Mouse (Mus musculus) liver, embryonic 13.5 days (tissue): Measurements from ENCODE around the gene Mgll. TPM values are rescaled to one million over a fixed set of nuclear protein-coding genes. Genes with fewer than 3 reads are reported as not detected.

Experiments
- ATAC-seq: fragments of 200-750 bp; cut with Nextera tagmentation; 2 replicates; pipeline ENCODE4 v1.8.0; 2017; ENCODE audit warnings: low read depth, mild to moderate bottlenecking, moderate number of reproducible peaks, moderate library complexity
- DNase-seq: peaks from one replicate; pipeline ENCODE4 v3.0.0; 2022
- H3K27ac ChIP-seq: fragments of 300-500 bp; sonication (generic); 2 replicates; pipeline ENCODE4 v1.5.1; 2015; ENCODE audit warnings: moderate library complexity, mild to moderate bottlenecking, inconsistent platforms
- H3K27me3 ChIP-seq: fragments of 300-500 bp; sonication (generic); 2 replicates; pipeline ENCODE4 v1.6.1; 2015; ENCODE audit warnings: mild to moderate bottlenecking, inconsistent platforms
- H3K36me3 ChIP-seq: fragments of 300-500 bp; sonication (generic); 2 replicates; pipeline ENCODE4 v1.6.1; 2015; ENCODE audit warnings: mild to moderate bottlenecking, inconsistent platforms
- H3K4me1 ChIP-seq: fragments of 300-500 bp; sonication (generic); replicated peaks from 2 replicates; pipeline ENCODE4 v1.6.1; 2015; ENCODE audit warnings: inconsistent platforms
- H3K4me2 ChIP-seq: fragments of 300-500 bp; sonication (generic); 2 replicates; pipeline ENCODE4 v1.6.1; 2015; ENCODE audit warnings: inconsistent platforms, mild to moderate bottlenecking, moderate library complexity
- H3K4me3 ChIP-seq: fragments of 300-500 bp; sonication (generic); replicated peaks from 2 replicates; pipeline ENCODE4 v1.5.1; 2015; ENCODE audit warnings: mild to moderate bottlenecking, inconsistent platforms
- H3K9ac ChIP-seq: fragments of 300-500 bp; sonication (generic); 2 replicates; pipeline ENCODE4 v1.6.1; 2015; ENCODE audit warnings: mild to moderate bottlenecking, inconsistent platforms
- H3K9me3 ChIP-seq: fragments of 300-500 bp; sonication (generic); replicated peaks from 2 replicates; pipeline ENCODE4 v1.6.1; 2016; ENCODE audit warnings: inconsistent platforms
- WGBS: fragments of 180-500 bp; shearing (Covaris S2); methylation state at CpG from one replicate; pipeline ENCODE4 v1.1.7; 2015; ENCODE audit not compliant: insufficient replicate concordance; 5-methylcytosine and 5-hydroxymethylcytosine counted together
- polyA plus RNA-seq: library from polyadenylated mRNA; unstranded; fragments of >200 nt; fragmentation: Nextera tagmentation; extraction: Ambion mirVana; gene quantifications from 2 replicates; pipeline ENCODE4 v1.2.1, GENCODE M21; 2015

Mgll gene
- polyA plus RNA-seq, 1 experiment from 2014 or later: 68.8 TPM

DNA sequence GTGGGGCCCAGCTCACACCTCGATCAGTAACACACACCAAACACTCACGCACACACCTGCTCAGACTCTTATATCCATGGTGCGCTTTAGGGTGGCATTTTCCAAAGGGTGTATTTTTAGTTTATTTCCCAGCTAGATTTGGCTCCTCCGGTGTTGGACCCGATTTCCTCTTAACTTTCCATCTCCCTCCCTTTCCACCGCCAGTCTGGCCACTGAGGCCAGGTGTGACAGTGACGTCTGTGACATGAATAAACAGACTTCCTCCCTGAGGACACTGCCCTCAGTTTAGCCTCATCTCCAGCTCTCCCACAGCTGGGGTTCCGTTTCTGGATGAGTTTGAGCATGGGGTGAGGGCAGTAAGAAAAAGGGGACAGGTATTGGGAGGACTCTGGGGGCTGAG, 52.8 kb downstream of the Mgll start:
- 78% methylated on average over 8 of the region's 8 CpGs for WGBS
- DNase-seq (no peak), ATAC-seq (no peak)
- H3K4me1 ChIP-seq: peaks cover 79% of the 10 kb centered on the region
- peak overlapping the region; percentile 35; the same call in 1 of the 2 replicates for H3K27ac ChIP-seq
- peaks cover 18% of the 10 kb centered on the region for H3K36me3 ChIP-seq
- H3K9me3 ChIP-seq: no peaks in the 10 kb centered on the region
- H3K9ac ChIP-seq: no peak overlapping the region
- no peak overlapping the region for H3K4me3 ChIP-seq
- H3K4me2 ChIP-seq: no peak overlapping the region
- H3K27me3 ChIP-seq: no peaks in the 10 kb centered on the region

DNA sequence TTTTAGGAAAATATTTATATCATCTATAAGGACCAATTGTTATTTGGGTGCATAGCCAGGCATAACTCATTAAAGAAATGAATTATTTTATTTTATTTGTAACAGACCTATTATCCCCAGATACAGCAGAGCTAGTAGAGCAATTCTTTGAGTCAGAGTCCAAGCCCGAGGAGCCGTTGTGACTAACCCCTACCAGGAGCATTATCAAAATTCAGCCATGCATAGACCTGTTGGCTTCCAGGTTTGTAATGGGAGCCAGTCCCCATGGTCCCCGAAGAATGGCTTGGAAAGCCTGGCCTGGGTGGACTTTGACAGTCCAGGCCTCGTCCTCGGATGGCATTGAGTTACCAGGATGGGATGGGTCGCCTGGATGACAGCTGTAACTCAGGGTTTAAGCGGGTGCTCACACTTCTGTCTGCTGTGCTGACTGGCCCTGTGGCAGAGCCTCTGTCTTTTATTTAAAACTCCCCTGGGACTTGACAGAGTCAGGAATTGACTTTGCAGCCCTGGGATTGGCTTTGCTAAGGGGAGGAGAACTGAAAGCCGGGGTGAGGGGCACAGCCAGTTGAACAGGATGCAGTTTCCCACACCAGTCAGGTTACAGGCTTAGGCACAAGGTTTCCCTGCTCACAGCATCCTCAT, 54.0 kb downstream of the Mgll start:
- Histone ChIP-seq H3K4me3 (no peak overlapping the region), H3K9me3 (no peaks in the 10 kb centered on the region), H3K4me2 (no peak overlapping the region), H3K9ac (no peak overlapping the region), H3K36me3 (0 out of 2 replicates have a peak, but pooled peaks cover 8% of the 10 kb centered on the region), H3K27me3 (no peaks in the 10 kb centered on the region), H3K4me1 (peaks cover 79% of the 10 kb centered on the region), H3K27ac (no peak overlapping the region; the same call in 1 of the 2 replicates)
- DNase-seq (no peak), ATAC-seq (no peak)
- WGBS: 75% methylated on average over 8 of the region's 8 CpGs

DNA sequence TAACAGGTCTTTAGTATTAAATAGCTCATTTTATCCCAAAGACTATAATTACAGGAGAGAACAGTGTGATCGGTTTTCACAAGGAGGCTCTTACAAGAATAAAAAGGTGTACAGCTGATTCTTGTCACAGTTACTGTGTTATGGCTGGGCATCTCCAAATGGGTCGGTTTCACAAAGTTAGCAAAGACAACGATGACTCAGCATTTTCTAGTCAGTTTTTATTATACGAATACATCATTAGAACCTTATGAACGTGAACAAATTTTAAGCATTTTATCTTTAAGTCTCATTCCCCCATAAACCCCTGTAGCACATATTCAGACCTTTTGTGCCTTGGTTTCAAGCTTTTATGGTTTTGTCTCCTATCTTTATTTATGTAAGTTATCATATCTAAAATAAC, 55.5 kb downstream of the Mgll start:
- Histone ChIP-seq H3K4me1 (peaks cover 87% of the 10 kb centered on the region), H3K9ac (no peak overlapping the region), H3K4me3 (no peak overlapping the region), H3K36me3 (0 out of 2 replicates have a peak, but pooled peaks cover 5% of the 10 kb centered on the region), H3K27me3 (no peaks in the 10 kb centered on the region), H3K27ac (no peak overlapping the region), H3K9me3 (no peaks in the 10 kb centered on the region), H3K4me2 (no peak overlapping the region)
- ATAC-seq: no peak
- no peak for DNase-seq
- 60% methylated on average over 5 of the region's 5 CpGs for WGBS

DNA sequence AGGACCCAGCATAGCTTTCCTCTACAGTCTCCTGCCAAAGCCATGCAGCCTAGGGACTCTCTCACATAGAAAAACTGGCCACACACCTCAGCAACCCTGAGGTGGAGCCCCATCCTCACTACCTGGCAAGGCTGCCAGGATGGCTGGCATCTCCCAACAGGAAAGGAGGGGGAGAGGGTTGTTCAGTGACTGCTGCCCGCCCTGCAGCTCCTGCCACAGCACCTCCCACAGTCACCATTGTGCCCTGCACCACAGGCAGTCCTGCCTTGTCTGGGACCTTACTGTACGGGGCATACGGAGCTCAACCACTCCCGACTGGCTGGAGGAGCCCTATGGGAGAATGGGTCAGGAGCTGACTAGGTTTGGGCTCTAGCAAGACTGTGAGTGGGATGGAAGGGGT, 57.7 kb downstream of the Mgll start:
- Histone ChIP-seq H3K27ac (peak overlapping the region; percentile 94), H3K4me2 (peak overlapping the region; percentile 55), H3K27me3 (no peaks in the 10 kb centered on the region), H3K4me1 (peaks cover 90% of the 10 kb centered on the region), H3K9ac (peak overlapping the region; percentile 62), H3K9me3 (no peaks in the 10 kb centered on the region), H3K36me3 (peaks cover 3% of the 10 kb centered on the region; the same call in 1 of the 2 replicates), H3K4me3 (no peak overlapping the region)
- ATAC-seq: no peak
- DNase-seq: no peak
- WGBS: 80% methylated on average over 4 of the region's 4 CpGs

DNA sequence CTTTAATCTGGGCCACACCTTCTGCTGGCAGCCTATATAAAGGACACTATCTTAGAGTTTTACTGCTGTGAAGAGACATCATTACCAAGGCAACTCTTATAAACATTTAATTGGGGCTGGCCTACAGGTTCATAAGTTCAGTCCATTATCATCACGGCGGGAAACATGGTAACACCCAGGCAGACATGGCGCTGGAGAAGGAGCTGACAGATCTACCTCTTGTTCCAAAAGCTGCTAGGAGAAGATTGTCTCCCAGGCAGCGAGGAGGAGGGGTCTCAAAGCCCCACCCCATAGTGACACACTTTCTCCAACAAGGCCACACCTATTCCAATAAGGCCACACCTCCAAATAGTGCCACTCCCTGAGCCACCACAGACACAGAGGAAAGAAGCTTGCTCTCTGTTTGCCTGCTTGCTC, 58.8 kb downstream of the Mgll start:
- DNase-seq (peak; percentile 93), ATAC-seq (peak; percentile 95)
- H3K9me3 ChIP-seq: no peaks in the 10 kb centered on the region
- peak overlapping the region; percentile 66 for H3K9ac ChIP-seq
- H3K4me3 ChIP-seq: no peak overlapping the region
- H3K27ac ChIP-seq: peak overlapping the region; percentile 94
- WGBS: 5% methylated on average over 4 of the region's 4 CpGs
- H3K4me1 ChIP-seq: peaks cover 92% of the 10 kb centered on the region
- H3K27me3 ChIP-seq: no peaks in the 10 kb centered on the region
- H3K36me3 ChIP-seq: peaks cover 3% of the 10 kb centered on the region; the same call in 1 of the 2 replicates
- H3K4me2 ChIP-seq: peak overlapping the region; percentile 55

DNA sequence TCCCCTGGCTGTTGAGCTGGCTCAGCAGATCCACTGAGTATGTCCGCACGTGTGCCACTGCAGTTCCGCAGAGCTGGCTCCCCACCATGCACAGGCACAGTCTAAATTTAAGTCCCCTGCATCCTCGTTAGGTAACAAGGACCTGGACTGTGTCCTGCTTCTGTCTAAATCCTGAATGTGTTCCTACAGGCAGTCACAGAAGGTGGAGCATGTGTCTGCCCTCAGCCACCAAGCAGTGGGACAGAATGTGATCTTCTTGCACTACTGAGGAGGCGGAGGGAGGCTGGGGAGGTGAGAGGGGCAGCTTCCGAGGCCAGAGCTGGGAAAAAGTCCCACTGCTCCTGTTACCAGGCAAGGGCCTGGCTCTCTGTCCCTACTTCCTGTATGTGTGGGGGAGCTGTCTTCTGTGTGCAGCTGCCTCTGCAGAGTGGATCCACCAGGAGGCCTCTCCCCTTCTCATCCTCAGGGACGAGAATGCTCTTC, 60.5 kb downstream of the Mgll start:
- no peak overlapping the region for H3K9ac ChIP-seq
- 73% methylated on average over 7 of the region's 7 CpGs for WGBS
- peaks cover 8% of the 10 kb centered on the region; the same call in 1 of the 2 replicates for H3K36me3 ChIP-seq
- no peak for ATAC-seq
- no peak overlapping the region for H3K4me2 ChIP-seq
- H3K4me3 ChIP-seq: no peak overlapping the region
- H3K27ac ChIP-seq: peak overlapping the region; percentile 94
- H3K9me3 ChIP-seq: no peaks in the 10 kb centered on the region
- H3K4me1 ChIP-seq: peaks cover 95% of the 10 kb centered on the region
- DNase-seq: no peak
- H3K27me3 ChIP-seq: no peaks in the 10 kb centered on the region

DNA sequence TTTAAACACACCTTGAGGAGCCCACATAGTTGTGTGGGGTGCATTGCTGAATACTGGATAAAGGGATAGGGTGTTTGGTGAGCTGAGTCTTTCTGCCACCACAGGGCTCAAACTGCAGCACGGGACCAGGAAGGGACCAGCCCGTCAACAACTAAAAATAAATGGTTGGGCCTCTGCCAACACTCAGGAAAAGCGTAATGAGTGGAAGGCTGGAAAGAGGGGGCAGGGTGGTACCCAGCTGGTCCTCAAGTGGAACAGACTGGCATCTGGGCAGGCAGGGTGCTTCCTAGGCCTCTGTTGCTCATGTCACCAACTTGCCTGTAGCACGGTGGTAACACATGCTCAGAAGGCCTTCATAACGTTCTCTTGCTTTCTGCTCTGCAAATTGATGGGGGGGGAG, 61.1 kb downstream of the Mgll start:
- no peaks in the 10 kb centered on the region for H3K27me3 ChIP-seq
- H3K4me1 ChIP-seq: peaks cover 92% of the 10 kb centered on the region
- no peak overlapping the region for H3K4me2 ChIP-seq
- no peak for ATAC-seq
- DNase-seq: no peak
- H3K4me3 ChIP-seq: no peak overlapping the region
- H3K36me3 ChIP-seq: peaks cover 8% of the 10 kb centered on the region; the same call in 1 of the 2 replicates
- H3K9me3 ChIP-seq: no peaks in the 10 kb centered on the region
- H3K27ac ChIP-seq: peak overlapping the region; percentile 94
- H3K9ac ChIP-seq: no peak overlapping the region
- 77% methylated on average over 5 of the region's 5 CpGs for WGBS

DNA sequence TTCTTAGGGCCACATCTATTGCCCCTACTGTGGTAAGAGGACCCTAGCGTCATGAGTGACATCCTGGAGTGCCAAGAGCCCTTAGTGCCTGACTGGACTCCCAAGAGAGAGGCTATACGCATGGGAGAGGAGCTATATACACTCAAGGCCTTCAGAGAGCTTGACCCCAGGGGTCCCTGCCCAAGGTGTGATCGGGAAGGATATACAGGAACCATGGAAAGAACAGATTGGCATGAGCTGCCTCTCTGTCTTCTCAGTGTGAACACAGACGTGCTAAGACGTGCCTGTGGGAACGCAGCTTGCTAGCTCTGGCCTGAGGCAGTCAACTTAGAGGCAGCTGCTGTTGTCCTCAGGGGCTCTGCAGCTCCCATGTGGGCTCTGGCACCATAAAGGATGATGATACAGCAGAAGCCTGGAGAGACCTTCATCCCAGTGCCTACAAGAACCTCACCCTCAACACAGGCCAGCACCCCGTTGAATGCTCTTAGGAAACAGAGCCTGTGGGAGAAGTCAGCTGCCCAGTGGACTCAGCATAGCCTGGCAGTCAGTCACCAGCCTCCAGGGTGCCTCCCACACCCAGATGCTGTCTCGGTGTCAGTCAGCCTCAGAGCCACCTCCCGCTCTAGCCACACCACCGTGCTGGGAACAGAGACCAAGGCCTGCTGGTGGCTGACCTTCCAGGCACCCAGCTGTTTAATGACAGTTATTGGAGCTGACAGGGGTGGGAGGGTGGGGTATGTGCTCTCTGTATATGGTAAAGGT, 61.8 kb downstream of the Mgll start:
- Histone ChIP-seq H3K4me2 (no peak overlapping the region), H3K27ac (peak overlapping the region; percentile 94), H3K27me3 (no peaks in the 10 kb centered on the region), H3K36me3 (peaks cover 8% of the 10 kb centered on the region; the same call in 1 of the 2 replicates), H3K9me3 (no peaks in the 10 kb centered on the region), H3K4me1 (peaks cover 93% of the 10 kb centered on the region), H3K4me3 (no peak overlapping the region), H3K9ac (0 out of 2 replicates have a peak overlapping the region, but pooled peaks have one; percentile 2)
- WGBS: 82% methylated on average over 10 of the region's 10 CpGs
- ATAC-seq: no peak
- DNase-seq: no peak

DNA sequence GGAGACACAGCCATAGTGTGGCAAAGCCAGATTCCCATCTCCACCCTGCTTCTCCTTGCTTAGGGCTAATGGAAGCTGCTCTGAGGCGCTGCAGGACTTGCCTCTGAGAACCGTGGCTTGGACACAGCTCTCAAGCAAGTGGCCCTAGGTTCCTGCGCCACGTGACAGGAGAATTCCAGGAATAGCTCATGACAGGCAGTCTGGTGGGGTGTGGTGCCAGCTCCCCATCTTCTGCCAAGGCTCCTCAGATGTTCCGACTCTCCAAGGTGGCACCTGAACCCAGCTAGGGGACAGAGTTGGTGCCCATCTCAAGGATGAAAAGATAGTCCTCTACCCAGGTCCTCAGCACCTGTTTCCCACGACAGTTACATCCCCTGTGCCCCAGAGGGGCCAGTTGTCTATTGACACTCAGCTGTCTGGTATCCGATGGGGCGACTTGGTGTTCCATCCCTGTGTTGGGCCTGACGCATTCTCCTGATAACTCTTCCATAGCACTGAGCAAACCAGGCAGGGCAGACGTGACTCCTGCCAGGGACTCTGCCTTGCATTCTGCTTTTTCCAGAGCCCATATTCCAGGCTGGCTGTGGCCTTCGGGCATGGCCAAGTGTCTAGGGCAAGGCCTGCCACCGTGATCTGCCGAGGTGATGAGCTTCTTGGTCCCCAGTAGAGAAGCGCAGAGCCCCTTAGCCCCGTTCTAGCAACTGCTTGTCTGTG, 62.7 kb downstream of the Mgll start:
- H3K9ac ChIP-seq: 0 out of 2 replicates have a peak overlapping the region, but pooled peaks have one; percentile 2
- peaks cover 90% of the 10 kb centered on the region for H3K4me1 ChIP-seq
- H3K27ac ChIP-seq: peak overlapping the region; percentile 94; the same call in 1 of the 2 replicates
- ATAC-seq (no peak), DNase-seq (no peak)
- H3K36me3 ChIP-seq: peaks cover 8% of the 10 kb centered on the region; the same call in 1 of the 2 replicates
- H3K27me3 ChIP-seq: 0 out of 2 replicates have a peak, but pooled peaks cover 4% of the 10 kb centered on the region
- H3K4me2 ChIP-seq: no peak overlapping the region
- no peaks in the 10 kb centered on the region for H3K9me3 ChIP-seq
- no peak overlapping the region for H3K4me3 ChIP-seq
- 78% methylated on average over 15 of the region's 15 CpGs for WGBS

DNA sequence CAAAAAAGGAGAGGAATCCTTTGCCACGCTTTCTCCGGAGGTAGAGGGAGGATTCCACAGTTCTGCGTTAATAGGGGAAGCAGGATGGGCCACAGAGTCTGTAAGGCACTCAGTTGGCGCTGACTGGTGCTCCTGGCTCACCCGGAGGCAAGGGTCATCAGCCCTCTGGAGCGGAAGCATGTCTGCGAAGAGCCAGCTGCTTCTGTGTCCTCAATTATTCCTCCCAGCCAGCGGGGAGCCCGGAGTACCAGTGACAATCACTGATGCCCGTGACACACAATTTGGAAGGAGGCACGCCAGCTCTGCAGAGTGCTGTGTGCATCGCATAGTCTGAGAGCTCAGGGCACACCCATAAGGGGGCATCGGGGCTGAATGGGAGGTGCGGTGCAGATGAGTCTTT, 63.3 kb downstream of the Mgll start:
- Histone ChIP-seq H3K27me3 (0 out of 2 replicates have a peak, but pooled peaks cover 4% of the 10 kb centered on the region), H3K9ac (no peak overlapping the region), H3K4me2 (no peak overlapping the region), H3K4me3 (no peak overlapping the region), H3K36me3 (peaks cover 14% of the 10 kb centered on the region; the same call in 1 of the 2 replicates), H3K27ac (peak overlapping the region; percentile 11; the same call in 1 of the 2 replicates), H3K9me3 (no peaks in the 10 kb centered on the region), H3K4me1 (peaks cover 90% of the 10 kb centered on the region)
- ATAC-seq: no peak
- no peak for DNase-seq
- WGBS: 79% methylated on average over 14 of the region's 14 CpGs

DNA sequence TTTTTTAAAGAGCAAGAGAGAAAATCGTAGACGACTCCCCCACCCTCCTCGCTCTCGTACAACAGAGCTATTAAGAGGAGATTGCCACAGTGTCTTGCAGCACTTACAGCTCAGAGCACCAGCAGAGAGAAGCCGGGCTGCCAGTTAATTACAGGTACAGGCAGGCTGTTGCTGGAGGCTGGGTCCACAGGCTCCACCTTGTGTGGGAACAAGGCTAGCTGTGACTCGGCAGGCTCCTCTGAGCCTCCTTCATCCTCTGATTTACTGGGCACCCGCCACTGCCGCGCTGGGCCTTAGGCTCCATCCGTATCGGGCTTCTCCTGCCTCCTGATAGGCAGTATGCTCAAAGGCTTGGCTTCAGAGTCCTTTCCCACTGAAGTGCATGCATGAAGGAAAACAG, 64.0 kb downstream of the Mgll start:
- no peak overlapping the region for H3K27ac ChIP-seq
- no peak for ATAC-seq
- H3K4me3 ChIP-seq: no peak overlapping the region
- DNase-seq: no peak
- H3K4me2 ChIP-seq: no peak overlapping the region
- WGBS: 76% methylated on average over 11 of the region's 11 CpGs
- H3K4me1 ChIP-seq: peaks cover 90% of the 10 kb centered on the region
- H3K9me3 ChIP-seq: no peaks in the 10 kb centered on the region
- H3K9ac ChIP-seq: no peak overlapping the region
- H3K36me3 ChIP-seq: peaks cover 16% of the 10 kb centered on the region; the same call in 1 of the 2 replicates
- 0 out of 2 replicates have a peak, but pooled peaks cover 4% of the 10 kb centered on the region for H3K27me3 ChIP-seq
